Mouse (Mus musculus) gastrocnemius, adult 2 months (tissue): Measurements from ENCODE around the gene Tmem9b. TPM values are rescaled to one million over a fixed set of nuclear protein-coding genes. Genes with fewer than 3 reads are reported as not detected.

ENCODE experiments used
- DNase-seq: peaks from one replicate; pipeline ENCODE4 v3.0.0; 2022
- H3K27ac ChIP-seq: fragments of 200-600 bp; 2 replicates; pipeline ENCODE4 v1.8.1; 2022; ENCODE audit warnings: mild to moderate bottlenecking
- H3K4me3 ChIP-seq: fragments of 200-600 bp; 2 replicates; pipeline ENCODE4 v1.8.1; 2022; ENCODE audit warnings: mild to moderate bottlenecking, moderate library complexity
- CTCF ChIP-seq: fragments of 200-600 bp; IDR thresholded peaks from 2 replicates; pipeline ENCODE4 v1.8.1; 2022; ENCODE audit warnings: antibody characterized with exemption, mild to moderate bottlenecking, moderate library complexity
- intact Hi-C: fragments of 180-260 bp; cut with DNase I; formaldehyde crosslinking; loops from one replicate; pipeline ENCODE4 v1.15.1; 2025
- total RNA-seq, 2 experiments: library from RNA; stranded (reverse); gene quantifications; 2 replicates each; pipeline ENCODE4 v1.2.3; 2021

The Tmem9b gene
- total RNA-seq, 2 experiments from 2014 or later, result 28.1 to 30.4 TPM

DNA sequence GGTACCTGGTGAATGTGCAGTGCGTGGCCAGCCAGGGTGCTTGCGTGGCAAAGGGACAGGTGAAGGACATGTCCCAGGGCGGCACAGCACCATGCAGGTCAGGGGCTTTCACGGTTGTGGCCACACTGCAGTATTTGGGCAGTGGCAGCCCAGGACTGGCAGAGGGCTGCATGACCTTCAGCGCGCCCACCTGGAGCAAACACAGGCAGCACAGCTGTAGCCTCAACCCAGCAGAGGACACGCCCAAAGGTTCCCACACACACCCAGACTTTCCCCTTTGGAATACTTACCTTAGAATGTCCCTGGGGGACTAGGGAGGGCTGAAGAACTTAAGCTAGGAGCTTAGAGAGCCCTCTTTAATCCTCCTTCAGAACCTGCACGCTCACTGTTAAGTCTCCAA lies 29.6 kb downstream of the Tmem9b start:
- no peak for TF ChIP-seq CTCF
- no peak for DNase-seq
- no peak overlapping the region for H3K4me3 ChIP-seq
- H3K27ac ChIP-seq, result no peak overlapping the region
- intact Hi-C loops, result no loop called here

DNA sequence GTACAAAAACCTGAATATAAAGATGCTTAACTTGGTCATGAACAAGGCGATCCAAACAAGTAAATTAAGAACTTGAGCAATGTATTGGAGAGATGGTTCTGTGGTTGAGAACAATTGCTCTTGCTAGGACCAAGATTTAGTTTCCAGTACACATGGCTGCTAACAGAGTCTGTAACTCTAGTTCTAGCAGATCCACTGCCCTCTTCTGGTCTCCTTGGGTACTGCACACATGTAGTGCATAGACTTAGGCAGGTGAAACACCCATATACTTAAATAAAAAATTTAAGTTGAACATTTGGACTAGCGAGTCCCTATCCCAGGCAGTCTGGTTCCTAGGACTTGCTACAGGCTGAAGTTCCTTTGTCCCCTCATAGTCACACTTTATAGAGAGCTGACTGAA lies 30.1 kb downstream of the Tmem9b start:
- no peak for DNase-seq
- Histone ChIP-seq H3K27ac (no peak overlapping the region), H3K4me3 (no peak overlapping the region)
- TF ChIP-seq CTCF, result no peak
- intact Hi-C loops, result no loop called here

DNA sequence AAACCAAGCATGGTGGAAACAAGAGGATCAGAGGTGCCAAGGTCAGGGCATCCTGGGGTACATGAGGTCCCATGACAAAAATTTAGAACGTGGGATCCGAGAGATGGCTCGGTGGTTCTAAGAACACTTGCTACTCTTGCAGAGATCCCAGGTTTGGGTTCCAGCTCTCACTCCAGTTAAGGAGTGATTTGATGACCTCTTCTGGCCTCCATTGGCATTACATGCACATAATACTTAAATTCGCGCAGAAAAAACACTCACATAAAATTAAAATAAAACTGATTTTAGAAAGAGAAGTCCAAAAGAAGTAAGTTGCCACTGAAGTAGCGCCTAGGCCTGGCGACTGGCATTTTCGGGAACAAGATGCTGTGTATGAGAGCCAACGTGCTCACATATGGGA lies 33.4 kb downstream of the Tmem9b start:
- DNase-seq, result no peak
- Histone ChIP-seq H3K4me3 (no peak overlapping the region), H3K27ac (no peak overlapping the region)
- TF ChIP-seq CTCF, result peak; percentile 68
- intact Hi-C loops, result loop anchor here (1.0 kb wide), 1 partner anchor 191 kb away; no protein-coding TSS in a partner anchor

DNA sequence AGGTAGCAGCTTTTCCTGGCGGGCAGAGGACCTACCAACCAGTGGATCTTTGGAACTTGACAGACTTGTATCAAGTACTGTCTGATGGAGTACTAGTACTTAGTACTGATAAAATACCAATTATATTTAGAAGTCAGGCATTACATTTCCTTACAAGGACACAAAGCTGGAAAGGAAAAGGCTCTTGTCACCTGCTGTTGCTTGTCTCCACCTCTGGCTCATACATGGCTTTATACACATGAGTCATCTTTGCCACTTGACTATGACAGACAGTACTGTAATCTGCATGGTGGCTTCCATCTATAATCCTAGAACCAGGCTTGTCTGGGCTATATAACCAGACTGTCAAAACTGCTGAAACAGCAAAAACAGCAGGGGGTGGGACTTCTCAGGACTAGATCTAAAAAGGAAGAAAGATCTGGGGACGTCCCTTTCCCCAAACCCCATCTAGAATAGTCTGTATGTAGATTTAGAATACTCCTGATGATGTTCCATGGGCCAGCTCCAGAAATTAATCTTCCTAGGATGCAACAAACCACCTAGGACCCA lies 39.2 kb downstream of the Tmem9b start:
- Histone ChIP-seq H3K27ac (no peak overlapping the region), H3K4me3 (no peak overlapping the region)
- no peak for DNase-seq
- TF ChIP-seq CTCF, result no peak
- intact Hi-C loops, result no loop called here

DNA sequence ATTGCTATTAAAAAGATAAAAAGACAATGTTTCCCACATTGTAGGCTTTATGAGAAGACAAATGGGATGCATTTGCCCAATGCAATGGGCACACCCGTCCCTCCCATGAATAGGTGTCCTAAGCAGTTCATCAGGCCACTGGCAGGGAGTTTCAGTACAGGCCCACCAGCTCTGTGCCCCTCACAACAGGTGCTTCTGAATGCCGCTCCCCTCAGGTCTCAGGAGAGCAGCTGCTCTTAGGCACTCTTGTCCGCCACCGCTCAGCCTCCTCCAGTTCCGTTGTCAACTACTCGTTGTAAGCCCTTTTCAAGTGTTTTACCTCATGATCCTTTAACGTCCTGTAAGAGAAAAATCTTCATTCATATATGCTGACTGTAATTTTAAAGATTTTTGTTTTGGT lies 40.5 kb downstream of the Tmem9b start:
- DNase-seq, result no peak
- intact Hi-C loops, result no loop called here
- no peak overlapping the region for H3K27ac ChIP-seq
- no peak overlapping the region for H3K4me3 ChIP-seq
- TF ChIP-seq CTCF, result no peak

DNA sequence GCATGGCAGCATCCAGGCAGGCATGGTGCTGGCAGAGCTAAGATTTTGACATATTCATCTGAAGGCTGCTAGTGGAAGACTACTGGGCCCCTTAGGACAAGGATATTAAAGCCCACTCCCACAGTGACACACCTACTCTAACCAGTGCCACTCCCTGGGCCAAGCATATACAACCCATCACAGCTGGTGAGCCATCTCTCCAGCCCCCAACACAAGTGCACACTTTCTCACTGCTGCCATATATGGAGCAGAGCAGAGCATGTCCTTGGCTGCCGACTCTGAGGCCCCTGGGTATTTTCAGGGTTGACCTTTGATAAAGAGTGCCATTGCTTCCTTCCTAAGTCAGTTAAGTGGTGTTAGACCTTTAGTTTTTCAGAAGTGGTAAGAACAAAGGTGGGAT lies 42.6 kb downstream of the Tmem9b start:
- no peak for DNase-seq
- Histone ChIP-seq H3K4me3 (no peak overlapping the region), H3K27ac (peak overlapping the region; percentile 78)
- intact Hi-C loops, result no loop called here
- TF ChIP-seq CTCF, result no peak

DNA sequence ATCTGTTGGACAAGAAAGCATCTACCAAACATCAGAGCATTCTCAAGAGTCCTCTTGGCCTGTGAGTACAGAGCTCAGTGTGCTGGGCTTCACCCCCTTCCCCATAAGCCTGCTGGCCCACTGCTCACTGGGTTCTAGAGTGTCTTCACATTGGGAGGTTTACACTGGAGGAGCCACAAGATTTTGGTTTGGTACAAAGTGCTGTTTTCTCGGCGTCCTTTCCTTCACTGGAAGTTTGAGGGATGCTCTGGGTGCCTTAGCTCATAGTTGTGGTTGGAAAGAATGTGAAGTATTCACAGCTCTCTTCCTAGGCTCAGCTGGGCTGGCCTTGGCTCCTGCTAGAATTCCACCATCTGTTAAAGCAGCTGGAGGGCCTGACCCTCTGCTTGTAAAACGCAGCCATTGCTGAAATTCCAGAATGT lies 43.7 kb downstream of the Tmem9b start:
- intact Hi-C loops, result loop anchor here (5.0 kb wide), 2 partner anchors 83 to 373 kb away; no protein-coding TSS in a partner anchor
- Histone ChIP-seq H3K27ac (peak overlapping the region; percentile 78), H3K4me3 (no peak overlapping the region)
- DNase-seq, result peak; percentile 75
- TF ChIP-seq CTCF, result no peak

DNA sequence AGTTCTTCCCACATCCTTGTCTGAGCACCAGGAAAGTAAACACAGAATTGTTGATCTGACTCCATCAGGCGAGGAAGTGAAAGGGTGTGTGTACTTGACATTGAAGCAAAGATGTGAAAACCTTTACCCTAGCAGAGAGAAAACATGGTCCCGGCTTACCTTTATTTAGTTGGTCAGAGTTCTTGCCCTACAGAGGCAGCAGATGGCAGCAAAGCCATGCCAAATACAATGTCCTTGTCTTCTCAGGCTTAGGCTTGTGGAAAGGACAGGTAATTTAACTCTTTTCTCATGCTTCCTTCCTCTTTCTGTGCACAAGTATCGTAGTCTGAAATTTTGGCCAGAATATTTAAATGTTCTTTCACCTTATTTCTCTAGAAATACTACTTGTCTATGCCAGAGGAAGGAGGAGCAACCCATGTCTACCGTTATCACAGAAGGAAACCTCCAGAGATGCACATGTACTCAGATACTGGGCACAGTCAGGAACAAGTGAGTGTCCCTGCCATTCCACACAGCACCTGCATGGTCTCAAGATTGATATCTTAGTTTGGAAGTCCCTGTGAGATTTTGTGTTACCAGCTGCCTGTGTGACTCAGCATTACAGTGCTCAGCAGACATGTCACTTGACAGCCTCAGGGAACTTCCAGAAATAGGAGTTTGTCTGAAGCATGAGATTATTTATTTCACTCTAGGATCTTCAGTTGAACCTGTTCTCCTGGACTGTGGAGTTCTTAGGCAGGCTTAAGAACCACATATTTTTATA lies 45.5 kb downstream of the Tmem9b start:
- peak overlapping the region; percentile 78 for H3K27ac ChIP-seq
- intact Hi-C loops, result loop anchor here (2.0 to 5.0 kb wide), 3 partner anchors 85 to 375 kb away; no protein-coding TSS in a partner anchor
- DNase-seq, result peak; percentile 54
- peak; percentile 74 for TF ChIP-seq CTCF
- 0 out of 2 replicates have a peak overlapping the region, but pooled peaks have one; percentile 4 for H3K4me3 ChIP-seq

DNA sequence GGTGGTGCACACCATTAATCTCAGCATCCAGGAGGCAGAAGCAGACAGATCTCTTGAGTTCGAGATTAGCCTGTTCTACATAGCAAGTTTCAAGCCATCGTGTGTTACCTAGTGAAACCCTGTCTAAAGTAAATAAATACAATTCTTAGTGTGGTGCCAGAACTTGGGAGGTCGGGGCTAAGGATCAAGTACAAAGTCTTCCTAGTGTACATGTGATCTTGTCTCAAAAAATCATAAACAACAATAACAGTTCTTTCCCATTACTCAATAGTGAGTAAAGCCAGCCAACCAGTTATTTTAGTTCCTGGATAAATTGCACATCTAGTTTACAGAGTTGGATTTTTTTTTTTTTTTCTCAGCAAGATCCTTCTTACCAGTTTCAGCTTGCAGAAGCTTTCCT lies 48.2 kb downstream of the Tmem9b start:
- Histone ChIP-seq H3K27ac (peak overlapping the region; percentile 87), H3K4me3 (peak overlapping the region; percentile 75)
- no peak for DNase-seq
- no peak for TF ChIP-seq CTCF
- intact Hi-C loops, result loop anchor here (5.0 kb wide), 1 partner anchor 177 kb away; no protein-coding TSS in a partner anchor

DNA sequence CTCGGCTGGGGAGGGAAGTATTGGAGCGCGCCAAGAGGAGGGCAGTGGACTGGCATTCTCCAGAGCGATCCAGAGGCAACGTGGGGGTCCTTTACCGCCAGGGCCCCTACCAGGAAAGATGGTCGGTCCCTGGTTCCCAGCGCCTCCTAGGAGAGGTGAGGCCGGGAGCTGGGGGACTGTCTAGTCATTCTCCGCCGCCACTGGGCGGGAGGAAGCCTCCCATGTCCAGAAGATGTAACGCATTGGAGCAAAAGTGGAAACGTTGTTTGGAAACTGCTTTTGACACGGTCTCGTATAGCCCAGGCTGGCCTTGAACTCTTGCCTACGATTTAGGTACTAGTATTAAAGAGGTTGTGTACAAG lies 48.7 kb downstream of the Tmem9b start:
- Histone ChIP-seq H3K4me3 (peak overlapping the region; percentile 75), H3K27ac (peak overlapping the region; percentile 87)
- no peak for DNase-seq
- no peak for TF ChIP-seq CTCF
- intact Hi-C loops, result loop anchor here (5.0 kb wide), 1 partner anchor 177 kb away; no protein-coding TSS in a partner anchor

DNA sequence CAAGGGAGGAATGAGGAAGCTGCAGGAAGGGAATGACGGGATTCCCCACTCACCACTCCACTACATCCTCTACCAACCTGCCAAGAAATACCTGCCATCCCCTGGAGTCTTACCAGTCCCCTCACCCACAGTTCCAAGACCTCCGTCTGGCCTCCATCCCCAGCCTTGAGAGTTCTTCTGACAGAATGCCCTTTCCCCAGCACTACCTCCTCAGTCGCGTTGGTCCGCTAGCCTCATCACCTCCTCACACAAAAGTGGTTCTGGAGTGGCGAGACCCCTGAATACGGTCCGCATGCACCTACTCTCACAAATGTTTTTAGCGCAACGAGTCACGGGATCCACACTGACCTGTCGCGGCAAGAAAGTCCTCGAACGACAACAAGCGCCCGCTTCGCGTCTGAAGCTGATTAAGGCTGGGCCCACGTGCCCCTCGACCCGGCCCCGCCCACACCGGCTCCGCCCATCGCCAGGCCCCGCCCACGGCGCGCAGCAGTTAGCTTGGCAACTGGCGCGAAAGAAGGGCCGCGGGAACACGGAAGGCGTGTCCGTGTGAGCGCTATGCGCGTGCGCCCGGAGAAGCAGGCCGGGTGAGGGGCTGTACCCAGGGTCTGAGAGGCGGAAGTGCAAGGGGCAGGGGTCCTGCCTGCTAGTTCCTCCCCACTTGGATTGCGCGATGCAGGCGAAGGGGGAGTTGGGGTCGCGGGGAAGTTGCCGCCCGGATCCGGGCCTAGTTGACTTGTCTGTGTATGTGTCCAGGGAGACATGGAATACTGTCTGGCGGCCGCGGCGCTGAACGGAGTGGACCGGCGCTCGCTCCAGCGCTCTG lies 49.3 kb downstream of the Tmem9b start, which contains the start of the genes St5 and Akip1:
Gene St5, minus strand, starts transcription at position 416 of the 826 bp plus-strand sequence.
Gene Akip1, plus strand, starts transcription at position 501 of the 826 bp plus-strand sequence.
- Histone ChIP-seq H3K4me3 (peak within 1 kb of the TSS; percentile 75), H3K27ac (peak within 1 kb of the TSS; percentile 87)
- peak; percentile 97 for DNase-seq
- TF ChIP-seq CTCF, result no peak
- intact Hi-C loops, result loop anchor here (5.0 kb wide), 1 partner anchor 176 kb away; no protein-coding TSS in a partner anchor

DNA sequence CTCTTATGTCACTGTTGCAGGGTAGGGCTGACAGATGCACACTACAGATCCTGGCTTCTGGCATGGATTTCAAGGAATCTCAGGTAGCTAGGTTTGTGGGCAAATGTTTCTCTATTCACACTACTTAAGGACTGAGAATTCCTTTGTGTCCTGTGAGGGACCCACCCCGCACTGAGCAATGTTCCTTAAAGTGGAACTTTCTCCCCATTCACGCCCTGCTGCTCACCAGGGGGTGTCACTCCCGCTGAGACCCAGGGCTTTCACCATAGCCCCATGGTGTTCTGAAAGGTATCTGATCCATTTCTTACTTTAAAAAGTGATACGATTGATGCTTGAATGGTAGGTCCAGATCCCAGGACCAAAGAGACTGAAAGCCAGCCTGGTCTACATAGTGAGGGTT lies 50.0 kb downstream of the Tmem9b start:
- H3K4me3 ChIP-seq, result peak overlapping the region; percentile 75; the same call in 1 of the 2 replicates
- intact Hi-C loops, result loop anchor here (5.0 kb wide), 1 partner anchor 175 kb away; no protein-coding TSS in a partner anchor
- DNase-seq, result no peak
- no peak for TF ChIP-seq CTCF
- no peak overlapping the region for H3K27ac ChIP-seq
